Mouse (Mus musculus) testis, postnatal 14 days (tissue): ENCODE measurements around the gene Scn3b.

Experiments
- DNase-seq: peaks from one replicate; pipeline ENCODE4 v3.0.0; 2021; ENCODE audit warnings: low spot score

The Scn3b gene

GRCm38 (mm10) chr9:40269103-40269861, at the start of gene Scn3b:
Scn3b (plus strand) TSS chr9:40269217.
- DNase-seq, result peak; percentile 35

GRCm38 (mm10) chr9:40224289-40224688, 44.7 kb upstream of the Scn3b start:
- DNase-seq, result no peak

- no peak for DNase-seq
These were observed 40.9 kb upstream of the Scn3b start for GRCm38 (mm10) chr9:40227874-40228789.

GRCm38 (mm10) chr9:40228804-40229331, 40.1 kb upstream of the Scn3b start:
- DNase-seq, result no peak

GRCm38 (mm10) chr9:40229479-40229878, 39.5 kb upstream of the Scn3b start:
- no peak for DNase-seq

GRCm38 (mm10) chr9:40231019-40231418, 38.0 kb upstream of the Scn3b start:
- no peak for DNase-seq

GRCm38 (mm10) chr9:40234233-40235072, 34.6 kb upstream of the Scn3b start:
- DNase-seq, result no peak

GRCm38 (mm10) chr9:40235220-40235619, 33.8 kb upstream of the Scn3b start:
- no peak for DNase-seq

- no peak for DNase-seq
These were observed 29.3 kb upstream of the Scn3b start for GRCm38 (mm10) chr9:40239749-40240148.

GRCm38 (mm10) chr9:40240311-40240710, 28.7 kb upstream of the Scn3b start:
- DNase-seq, result no peak

- peak; percentile 43 for DNase-seq
These were observed 27.7 kb upstream of the Scn3b start for GRCm38 (mm10) chr9:40241223-40241801.

- no peak for DNase-seq
These were observed 26.8 kb upstream of the Scn3b start for GRCm38 (mm10) chr9:40241951-40242888.

GRCm38 (mm10) chr9:40245466-40245865, 23.6 kb upstream of the Scn3b start:
- no peak for DNase-seq

- no peak for DNase-seq
These were observed 22.9 kb upstream of the Scn3b start for GRCm38 (mm10) chr9:40245974-40246665.

GRCm38 (mm10) chr9:40246702-40247101, 22.3 kb upstream of the Scn3b start:
- no peak for DNase-seq

- no peak for DNase-seq
These were observed 19.9 kb upstream of the Scn3b start for GRCm38 (mm10) chr9:40249106-40249505.

- no peak for DNase-seq
These were observed 16.6 kb upstream of the Scn3b start for GRCm38 (mm10) chr9:40252459-40252858.

GRCm38 (mm10) chr9:40263874-40264273, 5.1 kb upstream of the Scn3b start:
- DNase-seq, result no peak

- no peak for DNase-seq
These were observed 823 bp upstream of the Scn3b start for GRCm38 (mm10) chr9:40268040-40268747.
